Mouse (Mus musculus) frontal cortex, postnatal 10 days (tissue): ENCODE data around the gene Podxl.

Experiments
- DNase-seq, 2 experiments: peaks; one replicate each; pipeline ENCODE4 v3.0.0; 2022; ENCODE audit warnings: low spot score in 2 of 2, mixed read lengths in 1 of 2

Podxl gene

DNA sequence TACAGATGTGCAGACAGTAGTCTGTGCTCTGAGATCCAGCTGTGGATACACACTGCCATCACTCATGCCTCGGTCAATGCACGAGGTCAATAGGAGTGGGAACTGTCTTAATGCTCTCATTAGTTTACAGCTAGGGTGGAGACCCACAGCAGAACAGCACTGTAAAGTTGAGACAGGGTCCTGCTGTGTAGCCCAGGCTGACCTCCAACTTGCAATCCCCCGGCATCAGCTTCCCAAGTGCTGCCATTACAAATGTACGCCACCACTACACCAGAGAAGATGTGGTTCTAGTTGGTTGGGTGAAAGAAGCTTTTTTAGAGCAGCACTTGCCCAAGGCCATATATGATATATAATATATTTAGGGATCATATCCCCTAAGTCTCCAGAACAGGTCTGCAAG lies 40.1 kb downstream of the Podxl start:
- DNase-seq: no peak

DNA sequence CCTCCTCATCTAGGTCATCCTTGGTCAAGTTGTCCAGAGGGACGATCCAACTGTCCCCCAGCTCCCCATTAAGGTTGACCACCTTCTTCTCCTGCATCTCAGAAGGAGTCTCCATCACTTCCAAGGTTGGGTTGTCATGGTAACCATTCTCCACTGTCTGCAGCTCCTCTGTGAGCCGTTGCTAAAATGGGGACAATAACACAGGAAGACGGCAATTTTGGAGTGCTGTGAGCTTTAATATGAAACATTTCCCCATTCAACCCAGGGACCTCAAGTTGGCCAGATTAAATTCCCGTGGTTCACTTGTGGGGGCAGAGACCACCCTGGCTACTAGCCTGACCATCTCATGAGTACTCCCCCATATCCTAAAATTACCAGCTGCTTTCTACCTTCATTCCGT lies 40.7 kb downstream of the Podxl start:
- no peak for DNase-seq

DNA sequence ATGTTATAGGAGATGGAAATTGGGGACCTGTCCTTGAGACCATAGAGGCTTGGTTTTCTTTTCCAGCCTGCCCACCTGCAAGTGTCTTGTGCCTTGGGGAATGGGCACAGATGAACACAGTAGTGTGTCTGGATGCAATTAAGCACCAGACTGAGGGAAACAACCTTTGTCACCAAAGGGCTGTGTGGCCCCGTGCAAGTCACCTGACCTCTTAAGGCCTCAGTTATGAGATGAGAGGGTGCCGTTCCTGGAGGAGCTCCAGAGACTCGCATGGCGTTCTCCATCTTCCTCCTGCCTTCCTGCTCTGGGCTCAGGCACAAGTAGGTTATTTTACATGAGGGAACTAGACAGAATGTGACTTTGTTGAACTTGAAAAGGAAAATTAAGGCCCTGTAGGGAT lies 41.3 kb downstream of the Podxl start:
- no peak for DNase-seq

DNA sequence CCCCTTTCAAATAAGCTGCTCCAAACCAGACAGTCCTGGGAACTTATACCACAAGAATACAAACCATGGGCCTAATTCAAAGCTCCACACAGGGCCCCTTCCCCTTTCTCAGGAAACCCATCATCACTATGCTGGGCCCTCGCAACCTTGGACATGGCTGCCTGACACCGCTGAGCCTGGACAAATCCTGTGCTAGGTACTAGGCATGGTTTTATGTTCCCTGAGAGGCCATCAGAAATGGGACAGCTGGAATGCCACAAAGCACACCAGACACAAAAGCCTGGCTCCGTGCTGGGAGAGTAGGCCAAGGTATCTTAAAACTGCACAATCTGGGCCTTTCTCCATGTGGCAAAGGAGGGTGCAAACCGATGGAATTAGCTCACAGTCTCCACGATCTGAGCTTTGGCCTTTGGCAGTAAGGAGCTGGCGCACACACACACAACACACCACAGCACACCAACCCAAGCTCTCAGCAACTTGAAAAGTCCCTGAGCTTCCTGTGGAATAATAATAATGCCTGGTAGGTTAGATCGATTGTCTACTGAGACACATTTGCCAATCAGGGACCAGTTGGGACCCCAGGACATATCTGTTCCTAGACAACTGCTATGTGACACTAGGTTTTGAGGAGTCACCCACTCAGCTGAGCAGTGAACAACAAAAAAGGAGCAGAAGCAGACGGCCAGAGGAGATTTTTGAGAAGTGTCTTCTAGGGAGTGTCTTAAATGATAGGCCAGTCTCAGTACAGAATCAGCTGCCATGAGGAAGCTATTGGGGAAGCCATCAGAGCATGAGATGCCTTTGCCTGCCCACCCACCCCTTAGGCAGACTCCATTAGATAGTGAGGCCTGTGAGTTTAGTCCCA lies 42.1 kb downstream of the Podxl start:
- DNase-seq: no peak

DNA sequence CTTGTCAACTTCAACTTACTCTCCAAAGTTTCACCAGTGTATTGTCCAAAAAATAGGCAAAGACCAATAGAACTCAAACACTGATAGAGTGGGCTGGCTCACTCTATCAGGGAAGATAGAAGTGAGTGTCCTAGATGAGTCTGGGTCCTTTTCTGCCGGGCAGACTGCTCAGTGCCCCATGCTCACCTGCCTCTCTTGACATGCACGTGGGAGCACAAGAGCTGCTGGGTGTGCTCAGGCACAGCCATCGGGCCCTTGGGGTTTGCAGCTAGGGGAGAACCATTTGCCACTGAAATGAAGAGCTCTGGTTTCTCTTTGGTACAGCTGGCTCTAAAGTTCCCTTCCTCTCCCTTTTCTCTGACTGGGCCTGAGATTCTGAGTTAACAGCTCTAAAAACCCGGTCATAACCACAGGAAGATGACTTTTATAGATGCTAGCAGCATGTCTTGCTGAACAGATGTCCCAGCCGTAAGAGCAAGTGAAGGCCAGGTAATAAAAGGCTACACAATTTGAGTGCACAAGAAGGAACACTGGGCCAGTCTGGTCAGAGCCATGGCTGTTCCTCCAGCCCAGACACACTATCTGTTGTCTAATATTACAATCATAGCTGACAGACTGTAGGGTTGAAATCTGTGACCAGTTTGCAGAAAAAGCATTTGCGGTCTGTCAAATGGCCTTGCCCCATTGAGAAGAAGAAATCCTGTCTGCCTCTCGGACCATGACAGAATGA lies 43.1 kb downstream of the Podxl start:
- DNase-seq: no peak

DNA sequence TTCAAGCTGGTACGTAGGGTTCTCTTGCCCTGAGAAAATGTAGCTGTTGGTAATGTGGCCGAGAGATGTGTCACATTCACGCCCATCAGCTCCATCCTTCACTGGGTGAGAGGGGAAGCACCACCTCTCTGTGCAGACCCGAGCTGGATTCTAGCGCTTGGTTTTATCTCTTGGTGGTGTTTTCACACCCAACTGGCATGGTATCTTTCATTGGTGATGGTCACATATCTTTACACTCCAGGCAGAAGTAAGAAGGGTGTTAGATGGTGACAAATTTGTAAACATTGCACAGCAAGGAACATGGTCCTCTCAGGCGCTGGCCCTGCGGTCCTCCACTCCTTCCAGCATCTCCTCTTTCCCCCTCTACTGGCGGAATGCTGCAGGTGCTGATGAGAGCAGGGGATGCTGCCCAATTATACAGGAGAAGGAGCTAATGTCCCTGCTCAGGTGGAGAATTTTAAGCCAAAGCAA lies 44.7 kb downstream of the Podxl start:
- no peak for DNase-seq

DNA sequence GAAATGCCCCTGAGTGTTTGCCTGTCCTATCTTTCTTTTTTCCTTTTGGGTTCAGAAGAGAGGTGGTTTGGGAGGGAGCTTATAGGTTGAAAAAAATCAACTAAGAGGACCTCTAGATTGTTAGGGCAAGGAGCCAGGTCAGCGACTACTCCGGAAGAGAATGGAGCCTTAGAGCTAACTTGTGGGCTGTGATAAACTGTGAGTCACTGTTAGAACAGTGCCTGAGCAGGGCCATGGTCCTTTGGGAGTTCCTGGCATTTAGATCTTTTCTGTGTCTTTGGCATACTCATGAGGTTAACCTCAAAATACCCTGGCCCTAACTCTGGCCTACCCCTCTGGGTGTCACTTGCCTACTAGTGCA lies 45.5 kb downstream of the Podxl start:
- DNase-seq: no peak

DNA sequence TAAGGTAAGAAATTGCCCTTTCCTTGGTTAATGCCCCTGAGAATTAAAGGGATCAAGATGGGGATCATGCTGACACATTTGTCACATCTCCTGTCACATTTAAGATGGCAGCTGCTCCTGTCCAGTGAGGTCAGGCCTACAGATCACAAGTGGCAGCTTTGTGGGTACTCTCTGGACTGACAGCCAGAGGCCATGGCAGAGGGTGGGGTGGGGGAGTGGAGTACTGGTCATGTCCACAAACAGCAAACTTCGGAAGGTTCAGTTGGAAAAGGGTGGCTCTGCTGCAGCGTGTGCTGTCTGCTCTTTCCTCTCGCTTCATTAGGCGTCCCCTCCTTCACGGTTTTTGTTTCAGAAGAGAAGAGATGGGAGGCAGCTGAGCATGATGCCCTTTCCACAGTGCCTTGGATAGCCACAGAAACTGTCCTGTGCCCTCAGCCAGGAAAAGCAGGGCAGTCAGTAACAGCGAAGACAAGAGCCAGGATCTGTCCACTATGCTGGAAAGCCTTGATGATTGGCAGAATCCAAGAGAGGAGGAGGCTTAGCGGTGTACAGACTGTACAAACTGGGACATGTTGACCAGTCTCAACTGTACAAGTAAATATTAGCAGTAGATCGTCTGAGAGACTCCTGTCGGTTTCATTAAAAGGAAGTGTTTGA lies 46.0 kb downstream of the Podxl start:
- no peak for DNase-seq

DNA sequence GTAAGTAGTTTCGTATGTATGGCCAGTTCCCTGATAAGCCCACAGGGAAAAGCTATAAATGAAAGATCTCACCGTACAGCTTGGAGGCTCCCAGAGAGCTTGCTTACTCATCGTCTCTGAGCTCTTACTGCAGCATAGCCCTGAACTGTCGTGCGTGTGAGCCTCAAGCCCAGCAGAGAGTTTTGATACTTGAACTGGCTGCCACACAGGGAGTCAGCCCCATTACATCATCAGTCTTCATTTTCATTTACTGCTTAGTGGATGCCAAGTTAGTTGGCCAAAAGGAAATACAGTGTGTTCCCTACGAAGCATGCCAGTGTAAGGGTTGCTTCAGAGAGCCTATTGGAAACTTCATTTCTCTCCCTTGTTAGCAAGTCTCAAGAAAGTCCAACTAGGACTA lies 50.1 kb downstream of the Podxl start:
- no peak for DNase-seq

DNA sequence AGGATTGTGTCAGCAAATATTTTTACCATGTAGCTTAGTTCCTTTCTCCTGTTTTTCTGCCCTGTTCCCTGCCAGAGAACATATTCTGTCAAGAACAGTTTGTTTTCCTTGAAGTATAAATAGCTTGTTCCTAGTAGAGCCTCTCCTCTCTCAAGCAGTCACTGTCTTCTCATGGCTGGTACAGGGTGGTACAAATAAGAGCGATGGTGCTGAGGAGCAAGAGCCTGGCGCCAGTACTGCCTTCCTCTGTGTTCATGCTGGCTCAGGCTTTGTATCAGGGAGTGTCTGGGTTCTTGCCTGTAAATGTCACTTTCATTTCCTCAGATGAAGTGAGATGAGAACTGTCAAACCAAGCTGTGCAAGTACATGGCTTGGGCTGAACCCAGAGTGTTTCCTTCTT lies 61.2 kb downstream of the Podxl start:
- DNase-seq: no peak

DNA sequence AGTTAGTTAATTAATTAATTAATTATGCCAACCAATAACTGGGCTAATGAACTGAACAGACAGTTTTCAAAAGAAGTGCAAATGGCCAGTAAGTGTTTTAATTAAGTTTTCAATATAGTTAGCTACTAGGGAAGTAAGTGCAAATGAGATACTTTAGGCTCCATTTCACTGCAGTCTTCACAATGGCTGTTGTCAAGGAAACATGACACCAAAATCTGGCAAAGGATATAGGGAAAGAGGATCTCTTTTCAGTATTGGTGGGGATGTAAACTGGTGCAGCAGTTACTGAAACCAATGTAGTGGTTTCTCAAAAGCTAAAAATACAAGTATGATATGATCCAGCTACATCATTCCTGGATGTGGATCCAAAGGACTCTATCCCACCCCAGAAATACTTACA lies 63.1 kb downstream of the Podxl start:
- no peak for DNase-seq

DNA sequence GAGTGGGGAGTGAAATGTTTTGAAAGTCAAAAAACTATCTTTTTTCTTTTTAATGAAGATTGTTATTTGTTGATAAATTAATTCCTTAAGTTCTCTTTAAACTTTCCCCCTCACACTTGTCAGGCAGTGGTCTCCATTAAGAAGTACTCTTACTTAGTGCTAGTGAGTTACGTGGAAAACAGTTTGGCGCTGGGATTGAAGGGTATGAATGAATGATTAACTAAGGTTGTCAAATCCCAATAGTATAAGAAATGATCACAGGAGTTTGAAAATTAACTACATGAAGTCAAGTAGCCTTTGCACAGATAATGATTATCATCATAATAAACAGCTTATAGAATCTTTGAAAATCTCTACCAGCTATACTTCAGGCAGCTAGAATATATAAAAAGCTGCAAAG lies 63.5 kb downstream of the Podxl start:
- no peak for DNase-seq

DNA sequence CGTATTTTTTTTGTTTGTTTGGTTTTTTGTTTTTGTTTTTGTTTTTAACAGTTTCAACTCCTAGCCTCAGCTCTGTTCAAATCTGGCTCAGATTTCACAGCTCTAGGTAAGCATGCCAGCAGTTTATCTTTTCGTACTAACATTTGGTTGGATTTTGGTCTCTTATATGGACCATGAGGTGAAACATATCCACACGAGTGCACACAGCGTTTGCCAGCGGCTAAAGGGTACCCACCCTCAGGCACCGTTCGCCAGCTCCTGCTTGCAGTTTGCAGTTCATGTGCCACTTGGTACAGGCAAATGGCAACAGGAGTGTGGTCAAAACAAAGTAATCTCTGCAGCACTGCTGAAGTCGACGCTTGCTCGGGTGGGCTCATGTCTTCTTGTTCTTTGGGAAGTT lies 63.9 kb downstream of the Podxl start:
- DNase-seq: no peak

DNA sequence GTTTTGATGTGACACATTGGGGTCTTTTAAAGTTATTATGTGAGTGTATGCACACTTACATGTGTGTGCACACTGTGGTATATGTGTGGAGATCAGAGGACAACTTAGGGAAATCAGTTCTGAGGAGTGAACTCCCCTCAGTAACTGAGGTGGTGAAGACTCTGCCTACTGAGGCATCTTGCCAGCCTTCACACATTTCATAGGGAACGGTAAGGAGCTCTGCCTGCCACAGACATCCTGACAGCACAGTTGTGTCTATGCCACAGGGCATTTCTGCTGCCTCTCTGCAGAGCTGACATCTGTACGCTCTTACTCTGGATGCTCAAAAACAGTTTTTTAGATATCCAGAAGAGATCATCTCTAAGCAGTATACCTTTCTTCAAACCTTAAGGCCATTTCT lies 67.6 kb downstream of the Podxl start:
- no peak for DNase-seq

DNA sequence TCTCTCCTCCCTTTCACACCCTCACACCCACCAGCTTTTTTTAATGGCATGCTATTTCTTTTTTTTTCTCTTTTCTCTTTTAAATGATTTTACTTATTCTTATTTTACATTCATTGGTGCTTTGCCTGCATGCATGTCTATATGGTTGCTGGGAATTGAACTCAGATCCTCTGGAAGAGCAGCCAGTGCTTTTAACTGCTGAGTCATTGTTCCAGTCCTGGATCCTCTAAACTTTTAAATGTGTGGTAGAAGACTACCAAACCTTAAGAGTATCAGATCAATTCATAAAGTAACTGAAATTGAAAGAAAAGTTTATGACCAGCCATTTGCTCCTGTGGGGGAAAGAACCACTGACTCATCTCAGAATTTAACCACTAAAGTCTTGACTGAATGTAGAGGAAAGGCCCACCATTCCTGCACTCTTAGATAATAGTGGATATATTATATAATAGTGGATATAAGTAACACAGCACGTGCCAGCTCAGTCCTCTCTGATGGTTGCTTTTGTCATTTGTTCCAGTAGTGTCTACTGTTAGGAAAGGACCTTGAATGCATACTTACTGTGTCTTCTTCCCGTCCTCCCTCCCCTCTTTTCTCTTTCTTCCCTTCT lies 68.6 kb downstream of the Podxl start:
- DNase-seq: no peak

DNA sequence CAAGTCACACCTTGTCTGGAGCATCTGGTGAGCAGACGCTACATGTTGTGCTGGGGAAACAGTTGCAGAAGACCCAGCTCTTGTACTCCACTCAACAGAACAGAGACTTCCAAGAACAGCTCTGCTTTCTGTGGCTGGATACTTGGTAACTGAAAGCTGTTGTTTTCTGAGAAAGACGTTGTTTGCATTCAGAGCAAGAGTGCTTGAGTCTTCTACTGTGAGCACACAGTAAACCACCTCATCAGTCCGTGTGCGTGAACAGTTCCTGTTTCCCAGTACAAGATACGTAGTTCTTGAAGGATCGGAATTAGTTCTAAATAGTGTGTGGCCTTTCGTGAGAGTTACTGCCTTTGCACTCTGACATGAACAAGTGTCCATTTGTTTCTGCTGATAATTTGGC lies 73.8 kb downstream of the Podxl start:
- no peak for DNase-seq

DNA sequence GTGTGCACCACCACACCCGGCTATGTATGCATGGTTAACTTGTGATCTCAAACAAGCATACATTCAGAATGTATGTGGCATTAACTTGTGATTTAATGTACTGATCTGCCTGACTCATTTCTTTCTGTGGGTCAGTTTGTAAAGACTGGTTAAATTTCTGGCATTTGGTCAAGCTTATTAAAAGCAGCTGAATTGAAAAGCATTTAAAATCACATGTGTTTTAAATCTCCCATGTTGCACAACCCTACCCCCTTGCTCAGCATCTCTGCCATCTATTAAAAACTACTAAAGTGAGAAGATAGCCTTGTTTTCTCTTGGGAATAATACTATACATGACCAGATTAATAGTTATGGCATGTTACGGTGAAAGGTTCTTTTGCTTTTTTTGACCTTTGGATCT lies 77.2 kb downstream of the Podxl start:
- DNase-seq: no peak

DNA sequence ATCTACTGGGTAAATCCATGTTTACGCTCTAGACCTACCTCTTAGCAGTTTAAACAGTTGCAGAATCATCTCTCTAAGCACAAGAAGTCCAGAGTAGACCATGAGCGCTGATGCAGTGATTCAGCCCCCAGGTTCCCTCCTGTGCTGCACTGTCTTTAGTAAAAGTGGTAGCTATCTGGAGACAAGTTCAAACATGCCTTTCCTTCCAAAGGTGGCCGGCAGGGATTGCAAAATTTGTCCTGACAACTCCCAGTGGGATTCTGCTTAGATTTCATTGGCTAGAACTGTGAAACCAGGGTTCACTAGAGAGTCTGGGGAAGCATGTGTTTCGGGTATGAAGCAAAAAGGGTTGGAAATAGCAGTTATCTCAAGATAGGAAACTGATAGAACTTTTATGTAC lies 83.8 kb downstream of the Podxl start:
- DNase-seq: no peak

DNA sequence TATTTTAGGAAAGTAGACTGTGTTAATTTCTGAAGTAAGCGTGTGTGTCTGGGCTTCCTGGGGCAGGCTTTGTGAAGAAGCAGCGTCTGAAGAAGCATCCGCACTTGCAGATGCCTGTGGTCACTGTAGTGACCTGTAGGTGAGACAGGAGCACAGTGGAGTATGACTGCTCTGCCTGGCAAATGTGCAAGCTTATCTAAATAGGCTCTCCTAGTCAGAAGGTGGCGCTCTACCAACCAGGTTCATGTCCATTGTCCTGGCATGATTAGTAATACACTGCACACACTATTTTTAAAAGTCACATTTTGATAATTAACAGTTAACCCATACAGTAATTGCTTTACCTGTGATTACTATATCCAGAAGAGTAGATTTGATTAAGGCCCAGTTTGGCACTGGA lies 85.6 kb downstream of the Podxl start:
- DNase-seq: no peak
